Mouse (Mus musculus): ENCODE measurements around the gene Usp15. TPM values are rescaled to one million over a fixed set of nuclear protein-coding genes. Genes with fewer than 3 reads are reported as not detected.

Usp15 gene
- polyA plus RNA-seq, 1 experiment from 2014 or later, result 77.1 TPM

DNA sequence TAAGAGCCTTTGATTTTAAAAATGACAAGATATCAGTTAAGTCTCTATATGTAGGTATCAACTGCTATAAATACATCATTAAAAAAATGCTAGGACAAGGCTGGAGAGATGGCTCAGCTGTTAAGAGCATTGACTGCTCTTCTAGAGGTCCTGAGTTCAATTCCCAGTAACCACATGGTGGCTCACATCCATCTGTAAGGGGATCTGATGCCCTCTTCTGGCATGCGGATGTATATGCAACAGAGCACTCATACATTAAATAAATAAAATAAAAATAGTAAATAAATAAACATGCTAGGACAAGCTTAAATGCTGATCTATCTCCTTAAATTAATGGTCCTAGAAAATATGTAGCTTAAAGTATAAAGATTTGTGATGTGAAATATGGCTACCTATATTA lies 139.7 kb downstream of the Usp15 start:
- no peaks in the 10 kb centered on the region for H3K9me3 ChIP-seq (ENCODE audit: control insufficient read depth, low read length)
- no peak overlapping the region for H3K4me3 ChIP-seq (ENCODE audit: low read depth, low read length)
- DNase-seq (ENCODE audit: low spot score), result no peak
- H3K9ac ChIP-seq (ENCODE audit: low read length), result no peak overlapping the region
- H3K27me3 ChIP-seq (ENCODE audit: control insufficient read depth, insufficient read depth, low read length), result no peaks in the 10 kb centered on the region
- 88% methylated on average over 1 of the region's 1 CpGs for WGBS
- H3K36me3 ChIP-seq (ENCODE audit: control insufficient read depth, insufficient read depth, low read length), result no peaks in the 10 kb centered on the region
- no peaks in the 10 kb centered on the region for H3K4me1 ChIP-seq (ENCODE audit: control insufficient read depth, insufficient read depth, low read length)
- no peak for ATAC-seq (ENCODE audit: insufficient number of reproducible peaks, low FRiP score, low TSS enrichment, low read depth)
- H3K27ac ChIP-seq (replicated peaks; ENCODE audit: low read depth, low read length), result no peak overlapping the region
- no peak overlapping the region for H3K4me2 ChIP-seq (ENCODE audit: low read depth, severe bottlenecking)

DNA sequence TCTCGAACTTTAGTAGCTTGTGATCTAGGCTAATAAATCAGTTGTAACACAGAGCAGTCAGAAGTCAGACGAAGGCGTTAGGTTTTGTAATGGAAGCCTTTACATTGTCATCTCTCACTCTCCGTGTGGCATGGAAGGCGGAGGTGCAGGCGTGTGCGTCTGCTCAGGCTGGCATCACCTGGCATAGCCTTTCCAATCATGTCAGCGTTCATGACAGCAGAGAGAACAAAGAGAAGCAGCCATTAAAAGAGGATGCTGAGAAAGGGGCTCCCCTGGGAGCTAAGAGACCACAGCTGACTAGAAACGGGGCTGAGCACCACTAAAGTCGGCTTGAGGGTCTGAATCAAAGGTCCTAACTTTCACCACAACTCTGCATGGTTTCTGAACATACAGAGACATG lies 140.3 kb downstream of the Usp15 start:
- 89% methylated on average over 10 of the region's 10 CpGs for WGBS
- Histone ChIP-seq H3K4me2 (ENCODE audit: low read depth, severe bottlenecking) (no peak overlapping the region), H3K9ac (ENCODE audit: low read length) (no peak overlapping the region), H3K4me1 (ENCODE audit: control insufficient read depth, insufficient read depth, low read length) (no peaks in the 10 kb centered on the region), H3K27ac (replicated peaks; ENCODE audit: low read depth, low read length) (no peak overlapping the region), H3K36me3 (ENCODE audit: control insufficient read depth, insufficient read depth, low read length) (no peaks in the 10 kb centered on the region), H3K9me3 (ENCODE audit: control insufficient read depth, low read length) (no peaks in the 10 kb centered on the region), H3K4me3 (ENCODE audit: low read depth, low read length) (no peak overlapping the region), H3K27me3 (ENCODE audit: control insufficient read depth, insufficient read depth, low read length) (no peaks in the 10 kb centered on the region)
- no peak for ATAC-seq (ENCODE audit: insufficient number of reproducible peaks, low FRiP score, low TSS enrichment, low read depth)
- DNase-seq (ENCODE audit: low spot score), result no peak

DNA sequence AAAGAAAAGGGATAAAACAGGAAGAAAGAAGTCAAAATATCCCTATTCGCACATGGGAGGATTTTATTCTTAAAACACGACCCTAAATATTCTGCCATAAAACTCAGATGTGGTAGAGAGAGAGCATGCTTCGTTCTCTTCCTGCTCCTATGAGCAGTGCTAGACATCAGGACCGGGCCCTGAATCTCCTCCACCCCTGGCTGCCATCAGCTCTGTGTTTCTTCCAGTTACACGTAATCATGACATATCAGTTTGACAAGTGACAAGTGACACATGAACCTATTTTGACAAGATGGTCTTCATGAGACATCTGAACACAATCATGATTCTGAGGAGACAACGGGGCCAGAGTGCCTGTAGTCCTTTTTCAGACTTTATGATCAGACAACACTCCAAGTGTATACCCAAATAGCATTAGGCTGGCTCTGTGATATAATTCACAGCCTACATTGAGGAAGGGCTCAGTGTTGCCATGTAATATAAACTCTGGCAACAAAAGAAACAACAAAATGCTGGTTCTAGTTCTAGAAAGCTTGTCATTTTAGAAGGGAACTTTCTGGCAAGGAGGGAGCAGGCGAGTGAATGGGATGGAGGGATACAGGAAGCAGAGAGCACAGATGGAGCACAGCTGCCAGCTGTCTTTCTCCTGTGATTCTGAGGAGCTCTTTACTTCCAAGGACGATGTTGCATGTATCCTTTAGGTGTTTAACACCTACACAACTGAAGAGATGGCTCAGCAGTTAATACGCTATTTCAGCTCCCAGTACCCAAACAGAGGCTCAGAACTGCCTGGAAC lies 141.4 kb downstream of the Usp15 start:
- WGBS, result 85% methylated on average over 9 of the region's 9 CpGs
- Histone ChIP-seq H3K27me3 (ENCODE audit: control insufficient read depth, insufficient read depth, low read length) (no peaks in the 10 kb centered on the region), H3K27ac (replicated peaks; ENCODE audit: low read depth, low read length) (no peak overlapping the region), H3K9ac (ENCODE audit: low read length) (no peak overlapping the region), H3K36me3 (ENCODE audit: control insufficient read depth, insufficient read depth, low read length) (no peaks in the 10 kb centered on the region; the same call in 1 of the 2 replicates), H3K4me1 (ENCODE audit: control insufficient read depth, insufficient read depth, low read length) (no peaks in the 10 kb centered on the region), H3K9me3 (ENCODE audit: control insufficient read depth, low read length) (no peaks in the 10 kb centered on the region), H3K4me3 (ENCODE audit: low read depth, low read length) (no peak overlapping the region), H3K4me2 (ENCODE audit: low read depth, severe bottlenecking) (no peak overlapping the region)
- ATAC-seq (ENCODE audit: insufficient number of reproducible peaks, low FRiP score, low TSS enrichment, low read depth) (no peak), DNase-seq (ENCODE audit: low spot score) (no peak)

Small RNA genes lying within 50 kb of the gene (microRNA-seq; reads per million reads assigned to microRNA genes)
- not detected for gene Gm27920

Other genes starting within 250 kb of the Usp15 start
- gene Mon2, start 120.5 kb downstream of the Usp15 start, polyA plus RNA-seq (2014; fragmentation: Nextera tagmentation; extraction: Ambion mirVana), result 27.4 and 28.5 TPM in 2 replicates
- gene Fam19a2, start 67.0 kb upstream of the Usp15 start, polyA plus RNA-seq (2014; fragmentation: Nextera tagmentation; extraction: Ambion mirVana), result 2.1 and 2.5 TPM in 2 replicates